Mouse (Mus musculus) spleen, postnatal 0 days (tissue): ENCODE measurements around the gene AC161166.1. TPM values are rescaled to one million over a fixed set of nuclear protein-coding genes. Genes with fewer than 3 reads are reported as not detected.

Source experiments
- polyA plus RNA-seq: library from polyadenylated mRNA; unstranded; fragments of >200 nt; fragmentation: Nextera tagmentation; extraction: Ambion mirVana; gene quantifications from 2 replicates; pipeline ENCODE4 v1.2.1, GENCODE M21; 2015

Gene AC161166.1
- polyA plus RNA-seq, result 0.11 TPM in 1 of 2 replicates, not detected in the other

DNA sequence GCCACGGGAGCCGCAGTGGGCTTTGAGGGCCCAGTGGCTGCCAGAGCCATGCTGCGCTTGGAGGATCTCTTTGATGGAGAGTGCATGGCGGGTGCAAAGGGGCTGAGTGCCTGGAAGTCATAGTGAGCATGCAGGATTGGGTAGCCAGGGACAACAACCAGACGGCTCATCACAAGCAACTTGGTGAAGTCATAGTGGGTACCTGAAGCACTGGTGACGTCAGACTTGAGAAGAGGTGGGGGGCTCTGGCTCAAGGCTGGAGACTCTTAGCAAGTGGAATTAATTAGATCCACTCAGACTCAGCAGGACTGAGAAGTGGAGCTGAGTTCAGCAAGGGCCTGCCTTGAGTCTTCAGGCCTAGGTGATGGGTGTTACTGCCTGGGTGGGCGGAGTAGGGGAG, at the start of gene AC161166.1:
Gene AC161166.1, minus strand, starts transcription at position 101 of the 400 bp plus-strand sequence.

DNA sequence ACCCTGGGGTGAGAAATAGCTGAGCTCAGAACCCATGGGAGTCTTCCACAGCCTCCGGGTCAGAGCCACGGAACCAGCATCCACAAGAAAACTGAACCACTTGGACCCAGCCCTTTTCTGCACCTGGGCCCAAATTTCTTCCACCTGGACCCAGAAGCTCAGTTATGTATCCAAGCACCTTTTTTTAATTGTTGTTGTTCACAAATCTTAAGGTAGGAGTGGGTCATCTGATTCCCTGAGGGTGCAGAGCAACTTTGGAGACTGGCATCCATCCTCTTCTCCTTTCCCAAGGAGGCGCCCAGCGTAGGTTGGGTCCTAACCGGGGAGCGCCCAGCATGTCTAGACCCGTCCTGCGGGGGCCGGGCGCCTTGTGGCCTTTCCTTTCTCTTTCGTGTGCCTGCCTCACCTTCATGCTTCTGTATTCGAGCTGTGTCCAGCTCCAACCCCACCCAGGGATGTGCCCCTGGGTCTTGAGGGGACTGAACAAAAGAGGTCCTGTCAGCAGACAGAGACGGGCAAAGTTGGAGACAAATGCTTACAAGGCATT, 33.9 kb upstream of the AC161166.1 start, which contains the start of the genes Pinlyp and Xrcc1:
Gene Pinlyp, minus strand, starts transcription at position 51 of the 547 bp plus-strand sequence.
Gene Xrcc1, plus strand, starts transcription at position 222 of the 547 bp plus-strand sequence.

DNA sequence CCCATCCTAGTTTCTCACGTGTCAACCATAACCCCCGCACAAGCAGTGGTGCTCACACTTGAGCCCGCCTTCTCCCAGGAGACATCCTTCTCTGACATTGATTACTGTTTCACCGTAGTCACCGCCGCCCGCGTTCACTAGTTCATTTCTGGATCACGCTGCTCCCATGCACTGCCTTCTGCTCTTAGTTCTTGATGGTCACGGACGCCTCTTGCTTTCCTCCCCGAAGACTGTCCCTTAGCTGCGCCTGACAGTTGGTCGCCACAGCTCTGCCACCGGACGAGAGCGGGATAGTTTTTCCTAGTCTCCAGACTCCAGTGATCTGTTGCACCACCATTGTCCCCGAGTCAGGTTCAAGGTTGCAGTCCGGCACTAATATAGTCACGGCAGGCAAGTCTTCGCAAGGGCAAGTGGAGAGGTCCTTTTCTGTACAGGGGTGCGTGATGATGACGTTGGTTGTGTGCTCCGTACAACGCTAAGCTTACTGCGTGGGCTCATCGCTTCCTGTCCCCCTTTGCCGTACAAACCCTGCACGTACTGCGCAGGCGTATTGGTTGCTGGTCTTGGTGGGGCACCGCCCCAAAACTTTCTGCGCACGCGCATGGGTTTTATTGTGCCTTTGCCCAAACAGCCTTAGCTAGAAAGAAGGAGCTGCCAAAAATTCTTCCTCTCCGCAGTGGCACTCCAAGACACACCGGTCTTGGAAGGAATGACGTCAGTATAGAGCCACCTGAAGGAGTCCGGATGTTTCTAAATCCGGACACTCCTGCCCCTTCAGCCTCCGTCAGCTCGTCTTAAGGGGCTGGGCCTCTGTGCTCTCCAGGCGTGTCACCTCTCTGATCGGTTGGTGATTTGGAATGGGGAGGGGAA, 18.0 kb upstream of the AC161166.1 start, which contains the start of gene Irgq:
Gene Irgq, plus strand, starts transcription at position 628 of the 870 bp plus-strand sequence.

DNA sequence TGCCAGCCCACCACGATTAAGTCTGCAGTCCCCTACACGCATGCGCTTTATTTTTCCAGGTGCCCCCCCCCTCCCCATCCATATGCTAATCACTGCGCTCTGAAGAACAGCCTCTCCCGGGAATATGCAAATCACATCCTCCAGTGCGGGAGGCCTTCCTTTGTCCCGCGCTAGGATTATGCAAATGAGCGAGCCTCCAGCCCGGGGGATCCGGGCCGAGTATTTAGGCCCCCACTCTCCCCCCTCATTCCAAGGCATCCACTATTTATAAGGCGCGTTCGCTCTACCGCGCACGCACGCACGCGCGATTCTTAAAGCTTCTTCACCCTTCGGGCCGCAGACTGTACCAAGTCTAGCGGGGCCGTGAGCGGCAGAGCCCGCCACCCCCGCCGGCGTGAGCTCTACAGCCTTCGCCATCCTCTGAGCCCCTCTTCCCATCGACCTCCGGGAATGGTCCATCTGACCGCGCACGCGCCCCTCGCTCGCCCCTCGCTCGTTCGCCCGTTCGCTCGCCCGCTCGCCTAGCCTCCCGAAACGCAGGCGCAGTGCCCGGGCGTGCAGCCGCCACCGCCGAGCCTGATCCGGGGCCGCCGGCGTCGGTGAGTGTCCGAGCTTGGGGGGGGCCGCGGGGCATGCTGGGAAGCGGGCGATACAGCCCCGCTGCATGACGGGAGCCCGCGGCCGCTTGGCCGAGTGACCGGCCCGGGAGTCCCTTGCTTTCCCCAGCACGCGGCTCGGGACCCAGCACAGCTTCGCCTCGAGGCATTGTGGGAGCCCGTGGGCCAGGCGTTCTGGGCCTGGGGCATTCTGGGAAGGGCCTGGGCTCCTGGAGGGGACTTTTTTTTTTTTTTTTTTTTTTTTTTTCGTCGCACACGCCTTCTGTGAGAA, 5.2 kb downstream of the AC161166.1 start, which contains the start of gene Zfp428:
Gene Zfp428, plus strand, starts transcription at position 169 of the 888 bp plus-strand sequence.

DNA sequence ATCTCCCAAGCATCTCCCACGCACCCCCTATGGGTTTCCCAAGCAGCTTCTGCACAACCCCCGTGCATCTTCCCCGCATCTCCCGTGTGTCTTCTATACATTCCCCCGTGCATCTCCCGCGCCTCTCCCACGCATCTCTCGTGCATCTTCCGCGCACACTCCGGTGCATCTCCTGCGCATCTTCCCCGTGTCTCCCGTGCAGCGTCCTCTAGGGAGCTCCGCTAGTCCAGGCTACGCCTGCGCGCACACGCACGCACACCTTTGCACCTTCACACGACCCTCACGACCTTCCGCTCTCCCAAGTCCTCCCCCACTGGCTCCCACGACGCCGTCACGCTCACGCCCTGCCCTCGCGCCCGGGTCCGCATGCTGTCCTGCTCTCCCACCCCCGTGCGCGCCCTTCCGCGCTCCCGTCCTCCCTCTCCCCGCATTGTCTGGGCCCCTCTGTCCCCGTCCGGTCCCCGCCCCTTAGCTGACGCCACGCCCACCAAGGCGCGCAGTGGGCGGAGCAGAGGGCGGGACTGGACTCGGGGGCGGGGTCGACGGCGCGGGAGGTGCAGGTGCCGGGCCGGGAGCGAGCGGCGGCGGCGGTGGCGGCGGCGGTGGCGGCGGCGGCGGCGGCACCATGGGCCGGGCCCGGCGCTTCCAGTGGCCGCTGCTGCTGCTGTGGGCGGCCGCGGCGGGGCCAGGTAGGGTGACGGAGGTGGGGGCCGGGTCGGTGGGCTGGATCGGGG, 30.6 kb downstream of the AC161166.1 start, which contains the start of gene Cadm4:
Gene Cadm4, plus strand, starts transcription at position 550 of the 734 bp plus-strand sequence.

DNA sequence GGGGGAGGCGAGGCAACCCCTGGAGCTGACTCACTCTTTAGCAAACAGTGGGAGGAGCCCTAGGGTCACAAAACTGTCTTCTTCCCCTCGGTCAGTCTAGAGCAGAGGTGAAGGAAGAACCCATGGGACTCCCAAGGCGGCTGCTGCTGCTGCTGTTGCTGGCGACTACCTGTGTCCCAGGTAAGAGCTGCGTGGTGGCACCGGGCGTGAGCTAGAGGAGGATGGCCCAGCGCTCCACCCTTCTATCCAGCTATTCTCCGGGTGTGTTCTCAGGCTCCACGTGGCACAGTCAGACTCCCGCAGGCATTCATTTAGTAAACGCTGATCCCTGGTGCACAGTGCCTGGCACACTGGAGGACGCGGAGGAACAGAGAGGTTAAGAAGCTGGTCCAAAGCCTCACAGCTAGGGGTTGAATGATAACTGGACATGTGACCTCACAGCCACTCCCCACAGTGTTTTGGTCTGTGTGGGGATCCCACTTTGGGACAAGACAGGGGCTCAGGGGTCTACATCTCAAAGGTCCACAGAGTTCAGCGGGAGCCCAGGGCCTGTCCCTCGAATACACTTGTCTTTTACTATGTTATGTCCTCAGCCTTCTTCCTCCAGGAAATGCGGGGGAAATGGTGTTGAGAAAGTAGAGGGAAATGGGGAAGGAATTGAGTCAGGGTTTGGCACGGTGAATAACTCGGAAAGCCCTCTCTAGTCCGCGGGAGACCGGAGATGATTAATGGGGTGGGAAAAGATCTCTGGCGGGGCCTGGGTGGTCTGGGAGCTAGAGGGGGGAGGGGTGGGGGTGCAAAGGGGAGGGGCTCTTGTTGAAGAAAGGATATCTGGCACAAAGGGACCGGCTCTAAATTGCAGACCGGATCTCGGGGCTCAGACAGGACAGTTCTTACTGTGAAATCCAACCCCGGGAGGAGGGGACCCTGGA, 49.6 kb downstream of the AC161166.1 start, which contains the start of gene Plaur:
Gene Plaur, plus strand, starts transcription at position 97 of the 932 bp plus-strand sequence.

Other genes with a start within 250 kb of the AC161166.1 start
- gene Zfp93, start 242.0 kb downstream of the AC161166.1 start, polyA plus RNA-seq, result 1.5 and 1.6 TPM in 2 replicates
- 7.3 and 9.7 TPM in 2 replicates for gene Zfp61, start 211.2 kb downstream of the AC161166.1 start, polyA plus RNA-seq
- 3.8 and 5.0 TPM in 2 replicates for gene Zfp94, start 195.8 kb downstream of the AC161166.1 start, polyA plus RNA-seq
- not detected in 2 replicates for gene Tescl, start 178.5 kb downstream of the AC161166.1 start, polyA plus RNA-seq
- 0.08 TPM in 1 of 2 replicates, not detected in the other for gene Lypd5, start 163.3 kb downstream of the AC161166.1 start, polyA plus RNA-seq
- 122 and 131 TPM in 2 replicates for gene Kcnn4, start 142.2 kb downstream of the AC161166.1 start, polyA plus RNA-seq
- gene Smg9, start 112.8 kb downstream of the AC161166.1 start, polyA plus RNA-seq, result 24.6 and 25.3 TPM in 2 replicates
- gene Irgc1, start 60.2 kb downstream of the AC161166.1 start, polyA plus RNA-seq, result 0.29 and 0.42 TPM in 2 replicates
- gene Plaur, start 50.0 kb downstream of the AC161166.1 start, polyA plus RNA-seq, result 26.4 and 31.6 TPM in 2 replicates
- 5.3 and 6.6 TPM in 2 replicates for gene Cadm4, start 30.4 kb downstream of the AC161166.1 start, polyA plus RNA-seq
- gene Zfp428, start 5.4 kb downstream of the AC161166.1 start, polyA plus RNA-seq, result 6.1 and 9.6 TPM in 2 replicates
- 1.5 and 2.0 TPM in 2 replicates for gene Irgq, start 18.2 kb upstream of the AC161166.1 start, polyA plus RNA-seq
- gene Pinlyp, start 33.7 kb upstream of the AC161166.1 start, polyA plus RNA-seq, result 0.21 TPM in 1 of 2 replicates, not detected in the other
- 40.3 and 40.4 TPM in 2 replicates for gene Xrcc1, start 33.8 kb upstream of the AC161166.1 start, polyA plus RNA-seq
- 23.2 and 28.2 TPM in 2 replicates for gene Ethe1, start 75.1 kb upstream of the AC161166.1 start, polyA plus RNA-seq
- gene Zfp575, start 75.2 kb upstream of the AC161166.1 start, polyA plus RNA-seq, result 1.0 and 1.5 TPM in 2 replicates
- 0.28 and 0.38 TPM in 2 replicates for gene Phldb3, start 98.3 kb upstream of the AC161166.1 start, polyA plus RNA-seq
- 0.10 TPM in 1 of 2 replicates, not detected in the other for gene Lypd3, start 124.1 kb upstream of the AC161166.1 start, polyA plus RNA-seq
- gene Tex101, start 164.2 kb upstream of the AC161166.1 start, polyA plus RNA-seq, result not detected in 2 replicates
- gene BC049730, start 196.8 kb upstream of the AC161166.1 start, polyA plus RNA-seq, result not detected in 2 replicates
- gene Gm4763, start 214.5 kb upstream of the AC161166.1 start, polyA plus RNA-seq, result not detected in 2 replicates
- gene Cd177, start 247.9 kb upstream of the AC161166.1 start, polyA plus RNA-seq, result 23.7 and 40.3 TPM in 2 replicates